Mouse (Mus musculus): ENCODE measurements around the gene Ifitm3. TPM values are rescaled to one million over a fixed set of nuclear protein-coding genes. Genes with fewer than 3 reads are reported as not detected.
A peak's percentile ranks its signal among the peaks of the same experiment; 100 is the strongest.

Ifitm3 gene
- polyA plus RNA-seq, 1 experiment from 2014 or later = 37.3 TPM

DNA sequence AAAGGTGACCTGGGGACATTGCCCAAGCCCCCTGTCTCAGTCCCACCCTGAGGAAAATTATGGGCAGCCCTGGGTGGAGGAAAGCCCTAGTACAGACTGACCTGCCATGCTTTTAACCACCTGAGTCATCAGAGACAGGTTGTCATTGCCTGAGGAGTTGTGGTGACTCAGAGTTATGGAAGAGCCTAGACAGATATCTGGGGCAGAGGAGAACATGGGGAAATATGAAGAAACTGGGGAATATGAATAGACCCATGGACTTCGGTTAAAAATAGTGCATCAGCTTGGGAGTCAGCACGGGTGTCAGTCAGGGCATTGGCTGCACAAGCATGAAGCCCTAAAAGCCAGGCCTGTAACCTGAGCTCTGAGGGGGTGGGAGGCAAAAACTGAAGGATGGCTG, 38.8 kb upstream of the Ifitm3 start:
- Histone ChIP-seq H3K27ac (ENCODE audit: low read length) (no peak overlapping the region), H3K4me1 (ENCODE audit: control insufficient read depth, insufficient read depth, low read length) (peaks cover 5% of the 10 kb centered on the region), H3K9ac (ENCODE audit: low read depth, low read length) (no peak overlapping the region), H3K4me3 (ENCODE audit: low read depth, low read length) (no peak overlapping the region), H3K36me3 (ENCODE audit: control insufficient read depth, insufficient read depth, low read length) (no peaks in the 10 kb centered on the region), H3K27me3 (ENCODE audit: control insufficient read depth, insufficient read depth, low read depth, low read length) (no peaks in the 10 kb centered on the region), H3K4me2 (ENCODE audit: low read length) (no peak overlapping the region), H3K9me3 (replicated peaks; ENCODE audit: control insufficient read depth, low read length, poor library complexity, severe bottlenecking) (no peaks in the 10 kb centered on the region)
- WGBS = 91% methylated on average over 2 of the region's 2 CpGs
- ATAC-seq = no peak

DNA sequence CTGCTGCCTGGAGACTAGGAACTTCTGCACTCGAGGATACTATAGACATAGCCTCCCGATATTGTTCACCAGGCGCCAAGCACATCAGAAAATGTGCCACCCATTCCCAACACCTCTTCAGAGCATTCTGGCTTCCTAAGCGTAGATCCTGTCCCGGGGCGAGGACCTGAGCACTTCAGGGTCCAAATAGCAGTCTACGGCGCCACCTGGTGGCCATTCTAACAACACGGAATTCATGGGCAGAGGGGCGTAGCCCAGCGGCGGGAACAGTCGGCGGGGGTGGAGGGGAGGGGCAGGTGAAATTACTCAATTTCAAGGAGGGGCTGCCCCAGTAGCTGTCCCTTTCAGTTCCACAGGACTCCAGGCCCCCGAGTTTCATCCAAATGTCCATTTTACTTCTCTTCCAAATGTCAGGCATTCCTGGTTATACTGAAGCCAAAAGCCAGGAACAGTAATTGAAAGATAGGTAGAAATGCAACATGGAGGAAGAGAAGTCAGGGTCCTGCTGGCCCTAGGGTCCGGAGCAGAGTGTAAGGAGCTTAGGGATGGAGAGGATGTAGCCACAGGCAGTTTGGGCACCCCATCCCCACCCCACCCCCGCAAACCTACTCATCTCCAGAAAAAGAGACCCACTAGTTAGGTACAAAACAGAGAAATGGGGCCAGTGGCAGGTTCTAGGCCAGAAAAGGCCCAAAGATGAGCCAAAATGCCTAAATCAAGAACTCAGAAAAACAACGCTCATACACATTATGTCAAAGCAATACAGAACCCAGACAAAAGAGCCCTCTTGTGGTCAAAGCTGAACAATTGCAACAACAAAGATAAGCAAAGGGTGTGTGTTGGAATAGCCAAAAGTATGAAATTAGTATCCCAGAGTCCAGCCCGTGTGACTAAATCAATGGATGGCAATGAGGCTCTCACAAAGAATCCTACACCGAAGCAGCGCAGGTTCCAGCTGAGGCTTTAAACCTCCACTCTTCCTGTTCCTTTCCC, 38.0 kb upstream of the Ifitm3 start:
- H3K9ac ChIP-seq (ENCODE audit: low read depth, low read length) = peak overlapping the region; percentile 47
- no peaks in the 10 kb centered on the region for H3K9me3 ChIP-seq (replicated peaks; ENCODE audit: control insufficient read depth, low read length, poor library complexity, severe bottlenecking)
- peak overlapping the region; percentile 30 for H3K4me3 ChIP-seq (ENCODE audit: low read depth, low read length)
- H3K27me3 ChIP-seq (ENCODE audit: control insufficient read depth, insufficient read depth, low read depth, low read length) = no peaks in the 10 kb centered on the region
- peak overlapping the region; percentile 61 for H3K4me2 ChIP-seq (ENCODE audit: low read length)
- peak overlapping the region; percentile 73 for H3K27ac ChIP-seq (ENCODE audit: low read length)
- no peaks in the 10 kb centered on the region for H3K36me3 ChIP-seq (ENCODE audit: control insufficient read depth, insufficient read depth, low read length)
- 10% methylated on average over 21 of the region's 21 CpGs for WGBS
- peaks cover 5% of the 10 kb centered on the region for H3K4me1 ChIP-seq (ENCODE audit: control insufficient read depth, insufficient read depth, low read length)
- peak; percentile 95 for ATAC-seq

DNA sequence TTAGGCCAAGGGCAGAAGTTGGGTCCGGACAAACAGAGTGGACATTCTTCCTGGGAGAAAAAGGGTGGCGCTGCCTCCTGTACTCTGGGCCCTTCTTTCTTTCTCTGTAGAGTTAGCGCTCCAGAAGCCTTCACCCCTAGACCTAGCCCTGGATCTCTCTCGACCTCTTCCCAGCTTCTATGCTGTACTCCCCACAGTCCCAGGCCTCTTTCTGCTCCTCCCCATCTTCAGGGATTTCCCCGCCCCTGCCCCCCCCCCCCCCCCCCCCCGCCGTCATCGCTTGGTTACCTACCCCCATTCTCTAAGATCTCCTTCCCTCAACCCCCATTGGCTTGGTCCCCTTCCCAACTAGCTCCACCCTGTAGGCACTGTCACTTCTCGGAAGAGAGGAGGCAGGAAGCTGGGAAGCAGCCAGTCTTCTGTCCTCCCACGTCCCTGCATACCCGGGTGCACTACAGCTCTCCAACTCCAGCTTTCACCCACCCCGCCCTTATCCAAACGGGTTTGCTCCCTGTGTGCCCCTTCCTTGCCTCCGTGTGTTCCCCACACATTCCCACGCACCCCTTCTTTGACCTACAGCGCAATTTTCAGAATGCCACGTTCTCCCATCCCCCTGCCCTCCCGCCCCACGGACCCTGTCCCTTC, 37.1 kb upstream of the Ifitm3 start:
- no peaks in the 10 kb centered on the region for H3K36me3 ChIP-seq (ENCODE audit: control insufficient read depth, insufficient read depth, low read length)
- peak overlapping the region; percentile 30 for H3K4me3 ChIP-seq (ENCODE audit: low read depth, low read length)
- H3K4me2 ChIP-seq (ENCODE audit: low read length) = peak overlapping the region; percentile 61
- peak overlapping the region; percentile 73 for H3K27ac ChIP-seq (ENCODE audit: low read length)
- peaks cover 5% of the 10 kb centered on the region for H3K4me1 ChIP-seq (ENCODE audit: control insufficient read depth, insufficient read depth, low read length)
- H3K9me3 ChIP-seq (replicated peaks; ENCODE audit: control insufficient read depth, low read length, poor library complexity, severe bottlenecking) = no peaks in the 10 kb centered on the region
- 6% methylated on average over 15 of the region's 19 CpGs for WGBS
- ATAC-seq = peak; percentile 87
- no peaks in the 10 kb centered on the region for H3K27me3 ChIP-seq (ENCODE audit: control insufficient read depth, insufficient read depth, low read depth, low read length)
- peak overlapping the region; percentile 47 for H3K9ac ChIP-seq (ENCODE audit: low read depth, low read length)

DNA sequence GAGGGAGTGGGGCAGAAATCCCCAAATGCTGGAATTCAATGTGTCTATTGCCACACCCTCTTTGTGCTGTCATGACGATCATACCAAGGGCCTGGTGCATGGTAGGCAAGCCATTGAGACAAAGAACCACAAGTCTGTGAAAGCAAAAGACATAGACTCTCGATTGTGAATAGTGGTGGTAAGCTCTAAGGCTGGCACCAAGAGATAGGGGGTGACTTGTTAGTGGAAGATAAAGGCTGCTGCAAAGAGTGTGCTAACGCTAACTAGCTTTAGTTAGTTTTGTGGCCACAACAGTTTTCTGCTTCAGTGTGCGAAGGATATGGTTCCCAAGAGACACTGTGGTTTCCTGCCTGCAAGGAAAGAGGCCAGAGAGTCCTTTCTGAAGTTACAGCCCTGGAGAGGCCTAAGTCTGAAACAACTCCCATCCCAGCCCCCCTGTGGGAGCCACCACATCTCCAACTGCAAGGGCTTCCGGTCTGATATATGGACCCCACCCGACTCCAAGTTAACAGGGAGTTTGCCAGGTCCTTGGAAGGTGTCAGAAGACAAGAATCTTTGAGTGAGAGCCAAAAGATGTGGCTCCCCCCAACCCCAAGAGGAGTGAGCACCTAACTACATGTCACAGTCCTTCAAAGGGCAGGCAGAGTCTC, 36.5 kb upstream of the Ifitm3 start:
- Histone ChIP-seq H3K36me3 (ENCODE audit: control insufficient read depth, insufficient read depth, low read length) (no peaks in the 10 kb centered on the region), H3K27me3 (ENCODE audit: control insufficient read depth, insufficient read depth, low read depth, low read length) (no peaks in the 10 kb centered on the region), H3K27ac (ENCODE audit: low read length) (peak overlapping the region; percentile 61), H3K4me2 (ENCODE audit: low read length) (peak overlapping the region; percentile 61), H3K9me3 (replicated peaks; ENCODE audit: control insufficient read depth, low read length, poor library complexity, severe bottlenecking) (no peaks in the 10 kb centered on the region), H3K4me1 (ENCODE audit: control insufficient read depth, insufficient read depth, low read length) (peaks cover 5% of the 10 kb centered on the region), H3K9ac (ENCODE audit: low read depth, low read length) (no peak overlapping the region), H3K4me3 (ENCODE audit: low read depth, low read length) (0 out of 2 replicates have a peak overlapping the region, but pooled peaks have one; percentile 30)
- no peak for ATAC-seq
- 73% methylated on average over 6 of the region's 6 CpGs for WGBS

DNA sequence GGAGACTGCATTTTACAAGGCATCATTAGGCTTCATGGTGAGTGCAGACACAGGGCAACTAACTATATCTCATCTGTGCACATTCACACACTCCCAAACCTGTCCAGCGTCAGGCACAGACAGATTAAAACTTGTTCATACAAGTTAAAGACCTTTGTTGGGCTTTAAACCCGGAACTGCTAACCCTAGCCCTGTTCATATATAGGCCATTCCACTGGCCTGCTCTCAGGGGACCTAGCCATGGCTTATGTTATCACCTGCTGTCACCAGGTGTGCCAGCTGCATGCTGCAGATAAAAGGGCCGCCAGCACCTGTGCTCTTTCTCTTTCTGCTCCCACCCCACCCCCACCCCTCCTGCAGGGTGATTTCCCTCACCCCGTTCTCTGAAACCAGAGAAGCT, 32.0 kb upstream of the Ifitm3 start:
- Histone ChIP-seq H3K4me3 (ENCODE audit: low read depth, low read length) (no peak overlapping the region), H3K27ac (ENCODE audit: low read length) (no peak overlapping the region), H3K4me2 (ENCODE audit: low read length) (no peak overlapping the region), H3K9me3 (replicated peaks; ENCODE audit: control insufficient read depth, low read length, poor library complexity, severe bottlenecking) (no peaks in the 10 kb centered on the region), H3K9ac (ENCODE audit: low read depth, low read length) (no peak overlapping the region), H3K4me1 (ENCODE audit: control insufficient read depth, insufficient read depth, low read length) (no peaks in the 10 kb centered on the region), H3K36me3 (ENCODE audit: control insufficient read depth, insufficient read depth, low read length) (no peaks in the 10 kb centered on the region), H3K27me3 (ENCODE audit: control insufficient read depth, insufficient read depth, low read depth, low read length) (no peaks in the 10 kb centered on the region)
- WGBS = 51% methylated on average over 4 of the region's 4 CpGs
- no peak for ATAC-seq

DNA sequence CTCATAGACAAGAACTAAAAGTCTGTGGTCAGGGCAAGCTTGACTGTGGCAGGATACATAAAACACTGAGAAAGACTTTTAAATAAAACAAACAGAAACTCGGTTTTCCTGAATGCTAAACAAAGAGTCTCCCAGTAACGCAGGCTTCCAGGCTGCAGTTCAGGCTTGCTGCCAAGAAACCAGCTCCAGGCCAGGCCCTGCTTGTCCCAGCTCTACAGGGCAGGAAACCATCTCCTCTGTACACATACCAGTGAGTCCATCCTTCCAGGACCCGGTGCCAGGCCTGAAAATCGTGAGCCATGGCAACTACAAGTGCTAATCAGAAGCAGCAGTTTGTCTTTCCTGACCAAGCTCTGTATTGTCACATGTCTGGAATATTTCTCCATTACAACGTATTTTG, 31.1 kb upstream of the Ifitm3 start:
- no peaks in the 10 kb centered on the region for H3K27me3 ChIP-seq (ENCODE audit: control insufficient read depth, insufficient read depth, low read depth, low read length)
- no peaks in the 10 kb centered on the region for H3K9me3 ChIP-seq (replicated peaks; ENCODE audit: control insufficient read depth, low read length, poor library complexity, severe bottlenecking)
- no peak for ATAC-seq
- WGBS = 31% methylated on average over 5 of the region's 5 CpGs
- no peak overlapping the region for H3K4me2 ChIP-seq (ENCODE audit: low read length)
- no peak overlapping the region for H3K4me3 ChIP-seq (ENCODE audit: low read depth, low read length)
- no peaks in the 10 kb centered on the region for H3K36me3 ChIP-seq (ENCODE audit: control insufficient read depth, insufficient read depth, low read length)
- peak overlapping the region; percentile 53 for H3K27ac ChIP-seq (ENCODE audit: low read length)
- no peak overlapping the region for H3K9ac ChIP-seq (ENCODE audit: low read depth, low read length)
- no peaks in the 10 kb centered on the region for H3K4me1 ChIP-seq (ENCODE audit: control insufficient read depth, insufficient read depth, low read length)

DNA sequence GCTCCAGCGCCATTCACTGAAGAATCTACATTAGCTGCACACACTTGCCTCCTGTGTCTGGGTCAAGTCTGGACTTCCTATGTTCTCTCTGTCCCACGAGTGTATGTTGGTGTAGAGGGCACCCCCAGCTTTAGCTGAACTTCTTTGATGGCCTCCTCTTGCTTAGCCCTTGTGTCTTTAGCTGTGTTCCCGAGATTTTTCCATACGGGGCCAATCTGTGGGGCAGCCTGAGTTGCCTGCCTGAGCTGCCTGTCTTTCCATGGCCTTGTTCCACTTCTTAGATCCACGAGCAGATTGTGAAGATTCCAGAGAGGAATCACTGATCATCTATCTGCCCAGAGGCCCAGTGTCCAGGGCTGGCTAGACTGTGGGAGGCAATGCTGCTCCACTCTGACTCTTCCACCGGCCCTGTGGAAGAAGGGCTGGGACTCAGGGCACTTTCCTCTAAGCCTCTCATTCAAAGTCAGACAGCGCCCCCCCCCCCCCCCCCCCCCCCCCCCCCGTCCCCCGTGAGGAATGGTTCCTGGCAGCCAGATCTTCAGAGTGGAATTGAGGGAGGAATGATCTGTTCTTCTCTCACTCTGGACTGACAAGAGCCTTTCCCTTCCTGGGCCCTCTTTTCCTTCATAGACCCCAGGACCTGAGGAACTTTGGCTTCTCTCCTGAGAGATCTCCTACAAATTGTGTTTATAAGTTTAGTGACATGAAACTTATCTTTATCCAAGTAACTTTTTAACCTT, 30.5 kb upstream of the Ifitm3 start:
- H3K4me3 ChIP-seq (ENCODE audit: low read depth, low read length) = no peak overlapping the region
- 48% methylated on average over 6 of the region's 9 CpGs for WGBS
- no peak for ATAC-seq

DNA sequence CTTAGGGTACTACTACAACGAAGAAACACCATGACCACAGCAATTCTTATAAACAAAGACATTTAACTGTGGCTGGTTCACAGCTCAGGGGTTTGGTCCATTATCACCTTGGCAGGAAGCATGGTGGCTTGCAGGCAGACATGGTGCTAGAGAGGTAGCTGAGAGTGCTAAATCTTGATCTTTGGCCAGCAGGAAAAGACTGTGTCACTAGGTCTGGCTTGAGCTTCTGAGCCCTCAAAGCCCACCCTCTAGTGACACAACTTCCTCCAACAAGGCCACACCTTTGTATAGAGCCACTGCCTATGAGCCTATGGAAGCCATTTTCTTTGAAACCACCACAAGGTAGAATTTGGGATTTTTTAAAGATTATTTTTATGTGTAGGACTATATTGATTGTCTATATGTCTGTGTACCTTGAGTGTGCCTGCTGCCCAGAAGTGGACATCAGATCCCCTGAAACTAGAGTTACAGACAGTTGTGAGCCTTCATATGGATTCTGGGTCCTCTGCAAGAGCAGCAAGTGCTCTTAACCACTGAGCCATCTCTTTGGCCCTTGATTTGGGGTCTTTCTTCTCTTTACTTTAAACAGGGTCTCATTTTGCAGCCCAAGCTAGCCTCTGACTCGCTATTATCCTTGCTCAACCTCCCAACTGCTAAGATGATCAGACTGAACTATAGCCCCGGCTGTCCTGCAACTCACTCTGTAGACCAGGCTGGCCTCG, 29.0 kb upstream of the Ifitm3 start:
- no peak overlapping the region for H3K9ac ChIP-seq (ENCODE audit: low read depth, low read length)
- H3K27me3 ChIP-seq (ENCODE audit: control insufficient read depth, insufficient read depth, low read depth, low read length) = no peaks in the 10 kb centered on the region
- 95% methylated on average over 4 of the region's 4 CpGs for WGBS
- no peak overlapping the region for H3K4me2 ChIP-seq (ENCODE audit: low read length)
- no peaks in the 10 kb centered on the region for H3K4me1 ChIP-seq (ENCODE audit: control insufficient read depth, insufficient read depth, low read length)
- no peaks in the 10 kb centered on the region for H3K36me3 ChIP-seq (ENCODE audit: control insufficient read depth, insufficient read depth, low read length)
- no peak overlapping the region for H3K4me3 ChIP-seq (ENCODE audit: low read depth, low read length)
- H3K27ac ChIP-seq (ENCODE audit: low read length) = no peak overlapping the region
- ATAC-seq = no peak
- H3K9me3 ChIP-seq (replicated peaks; ENCODE audit: control insufficient read depth, low read length, poor library complexity, severe bottlenecking) = no peaks in the 10 kb centered on the region

More for the DNA sequence above, 30.5 kb upstream of the Ifitm3 start:
- Histone ChIP-seq H3K27me3 (ENCODE audit: control insufficient read depth, insufficient read depth, low read depth, low read length) (no peaks in the 10 kb centered on the region), H3K27ac (ENCODE audit: low read length) (peak overlapping the region; percentile 53), H3K4me2 (ENCODE audit: low read length) (no peak overlapping the region), H3K4me1 (ENCODE audit: control insufficient read depth, insufficient read depth, low read length) (no peaks in the 10 kb centered on the region), H3K9me3 (replicated peaks; ENCODE audit: control insufficient read depth, low read length, poor library complexity, severe bottlenecking) (no peaks in the 10 kb centered on the region), H3K9ac (ENCODE audit: low read depth, low read length) (no peak overlapping the region), H3K36me3 (ENCODE audit: control insufficient read depth, insufficient read depth, low read length) (no peaks in the 10 kb centered on the region)
